7 mouse cellular contexts compared by ENCODE assay signal in the genomic region with DNA sequence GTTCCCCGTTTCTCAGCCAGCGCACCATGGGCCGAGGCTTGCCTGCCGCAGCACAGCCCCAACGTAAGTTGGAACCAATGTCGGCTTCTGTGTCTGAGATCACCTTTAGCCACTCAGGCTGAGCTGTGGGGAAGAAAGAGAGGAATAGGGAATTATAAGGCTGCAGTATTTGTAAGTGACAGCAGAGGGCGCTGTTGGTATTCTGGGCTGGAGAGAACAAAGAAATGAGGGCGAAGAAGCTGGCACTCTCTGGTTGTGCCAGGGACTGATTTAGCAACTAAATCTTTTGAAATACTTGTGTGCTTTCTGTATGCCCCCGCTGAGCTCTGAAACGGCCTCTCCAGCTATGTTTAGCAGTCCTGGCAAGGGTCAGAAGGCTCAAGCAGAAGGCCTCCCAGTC. TPM values are rescaled to one million over a fixed set of nuclear protein-coding genes. Genes with fewer than 3 reads are reported as not detected.
DNase-seq lines count a peak whose midpoint lies in the region; ATAC-seq and TF ChIP-seq lines count a peak whose summit lies in the region.

No protein-coding gene starts in this region.

- H3K27me3 ChIP-seq in MEL (ENCODE audit: control insufficient read depth in 1 of 2, insufficient read depth in 2 of 2, low read length in 2 of 2), result peaks cover 2 to 6% of the 10 kb centered on the region in 2 experiments; a peak in 3 of 4 replicates

- H3K9me3 ChIP-seq in MEL (replicated peaks; ENCODE audit: insufficient read depth, low read length), result no peaks in the 10 kb centered on the region

- no peak overlapping the region for H3K4me3 ChIP-seq in MEL (ENCODE audit: control insufficient read depth in 1 of 2, insufficient read depth in 1 of 2, low read depth in 2 of 2, low read length in 2 of 2)

- ATAC-seq in hematopoietic stem cell, adult 5-6 weeks (replicated peaks in 1 of 2; ENCODE audit: insufficient read depth in 1 of 2, low FRiP score in 2 of 2, low TSS enrichment in 1 of 2, low read depth in 1 of 2, poor library complexity in 2 of 2, severe bottlenecking in 2 of 2), result peak; percentile 46 to 68; a peak in 3 of 4 replicates
- 0 out of 2 replicates have a peak, but pooled peaks have one; percentile 27 for ATAC-seq in megakaryocyte-erythroid progenitor cell, adult 5-6 weeks (replicated peaks; ENCODE audit: low FRiP score, low TSS enrichment, poor library complexity, severe bottlenecking)

- peak; percentile 64 for DNase-seq in MEL (ENCODE audit: low read depth, low spot score)
- DNase-seq in adrenal gland, postnatal 10 days, result peak; percentile 86
- peak; percentile 67 for DNase-seq in embryo, embryonic 11.5 days (ENCODE audit: low read depth, low spot score)
- peak; percentile 88 to 89 for DNase-seq in layer of hippocampus, postnatal 10 days (ENCODE audit: low spot score in 2 of 2)
- DNase-seq in right cerebral cortex, adult 2 months (ENCODE audit: low spot score in 2 of 2), result peak; percentile 84 to 92

- TF ChIP-seq EP300 in MEL (IDR thresholded peaks at IDR 0.05; ENCODE audit: low read depth in 1 of 2, low read length in 2 of 2), result no peak

- TF ChIP-seq RAD21 in MEL (IDR thresholded peaks at IDR 0.05; ENCODE audit: low read depth, low read length), result peak; percentile 82

- H3K79me2 ChIP-seq in MEL (ENCODE audit: control insufficient read depth, insufficient read depth, low read length, poor library complexity), result no peaks in the 10 kb centered on the region

- H3K4me1 ChIP-seq in MEL (ENCODE audit: control insufficient read depth in 1 of 2, insufficient read depth in 2 of 2, low read length in 2 of 2), result no peaks in the 10 kb centered on the region

- no peak overlapping the region for H3K27ac ChIP-seq in MEL (ENCODE audit: control insufficient read depth, low read depth, low read length)

- TF ChIP-seq POLR2A in MEL (IDR thresholded peaks at IDR 0.05; ENCODE audit: control insufficient read depth in 1 of 2, insufficient read depth in 1 of 2, low read depth in 1 of 2, low read length in 2 of 2, poor library complexity in 1 of 2), result no peak

- no peaks in the 10 kb centered on the region for H3K36me3 ChIP-seq in MEL (ENCODE audit: control insufficient read depth in 1 of 2, insufficient read depth in 2 of 2, low read length in 2 of 2)

- H3K9ac ChIP-seq in MEL (ENCODE audit: control insufficient read depth, low read depth, low read length, poor library complexity, severe bottlenecking), result no peak overlapping the region

- TF ChIP-seq CTCF in MEL (IDR thresholded peaks at IDR 0.05 in 2 of 3, conservative IDR thresholded peaks at IDR 0.05 in 1 of 3; ENCODE audit: control insufficient read depth in 1 of 3, insufficient read depth in 1 of 3, low read depth in 2 of 3, low read length in 3 of 3, poor library complexity in 1 of 3, severe bottlenecking in 1 of 3), result peak; percentile 68 to 90 (median 86)

TF ChIP-seq in MEL, 35 proteins besides CTCF, POLR2A, EP300 and RAD21:
- TF ChIP-seq KAT2A (conservative IDR thresholded peaks at IDR 0.05; ENCODE audit: low read depth, low read length) (no peak), SMC3 (IDR thresholded peaks at IDR 0.05; ENCODE audit: low read depth, low read length) (peak; percentile 88), NELFE (IDR thresholded peaks at IDR 0.05; ENCODE audit: low read depth, low read length) (no peak), ZC3H11A (IDR thresholded peaks at IDR 0.05; ENCODE audit: low read depth, low read length) (peak; percentile 53), ZMIZ1 (IDR thresholded peaks at IDR 0.05; ENCODE audit: low read depth, low read length) (no peak), SIN3A (IDR thresholded peaks at IDR 0.05; ENCODE audit: low read length) (no peak)

RNA-seq across cellular contexts. Expression of a gene that starts 17.2 kb away (rescaled TPM):
- not detected in 2 replicates for total RNA-seq in MEL (2012; rRNA removed)
- polyA plus RNA-seq in MEL (2012; ENCODE audit: insufficient read depth in 1 of 2, insufficient read length in 2 of 2, low read depth in 1 of 2, low replicate concordance in 2 of 2, missing spikeins in 1 of 2), result not detected
- total RNA-seq in adrenal gland, postnatal 10 days (2021), result under 1 TPM; 0.42 to 0.58 TPM
- total RNA-seq in hematopoietic stem cell, adult 5-6 weeks (2017), result not detected in 2 replicates
- 10 to 100 TPM; 72.1 to 76.2 TPM for total RNA-seq in layer of hippocampus, postnatal 10 days (2021)
- not detected in 2 replicates for total RNA-seq in megakaryocyte-erythroid progenitor cell, adult 5-6 weeks (2014; fragmentation: Nextera tagmentation)
- not detected in 2 replicates for total RNA-seq in megakaryocyte-erythroid progenitor cell, adult 5-6 weeks (2017)

RNA-seq across cellular contexts. Expression of a gene that starts 19.8 kb away (rescaled TPM):
- 2.6 and 2.9 TPM in 2 replicates for total RNA-seq in MEL (2012; rRNA removed)
- 1 to 10 TPM in 1 of 2 experiments, not detected in 1; 5.4 TPM for polyA plus RNA-seq in MEL (2012; ENCODE audit: insufficient read depth in 1 of 2, insufficient read length in 2 of 2, low read depth in 1 of 2, low replicate concordance in 2 of 2, missing spikeins in 1 of 2)
- total RNA-seq in adrenal gland, postnatal 10 days (2021), result 1 to 10 TPM; 2.6 to 3.8 TPM
- total RNA-seq in hematopoietic stem cell, adult 5-6 weeks (2017), result 3.0 and 7.1 TPM in 2 replicates
- total RNA-seq in layer of hippocampus, postnatal 10 days (2021), result 1 to 10 TPM; 1.7 to 3.1 TPM
- 8.0 and 11.4 TPM in 2 replicates for total RNA-seq in megakaryocyte-erythroid progenitor cell, adult 5-6 weeks (2014; fragmentation: Nextera tagmentation)
- total RNA-seq in megakaryocyte-erythroid progenitor cell, adult 5-6 weeks (2017), result 2.3 and 7.4 TPM in 2 replicates

RNA-seq across cellular contexts. Expression of a gene that starts 48.7 kb away (rescaled TPM):
- 33.2 and 33.3 TPM in 2 replicates for total RNA-seq in MEL (2012; rRNA removed)
- polyA plus RNA-seq in MEL (2012; ENCODE audit: insufficient read depth in 1 of 2, insufficient read length in 2 of 2, low read depth in 1 of 2, low replicate concordance in 2 of 2, missing spikeins in 1 of 2), result 10 to 100 TPM in 1 of 2 experiments, not detected in 1; 43.5 TPM
- 10 to 100 TPM; 27.7 to 36.3 TPM for total RNA-seq in adrenal gland, postnatal 10 days (2021)
- total RNA-seq in hematopoietic stem cell, adult 5-6 weeks (2017), result 62.4 and 63.9 TPM in 2 replicates
- 10 to 100 TPM; 36.8 to 37.3 TPM for total RNA-seq in layer of hippocampus, postnatal 10 days (2021)
- total RNA-seq in megakaryocyte-erythroid progenitor cell, adult 5-6 weeks (2014; fragmentation: Nextera tagmentation), result 48.7 and 52.0 TPM in 2 replicates
- 81.3 and 83.9 TPM in 2 replicates for total RNA-seq in megakaryocyte-erythroid progenitor cell, adult 5-6 weeks (2017)

Comparison
In these comparisons a context has a peak if more than half of its experiments do, and no peak if none do; other contexts are left out.
1. RNA of a gene that starts 17.2 kb away (total RNA-seq): 72.1 to 76.2 TPM in layer of hippocampus, postnatal 10 days; 0.42 to 0.58 TPM in adrenal gland, postnatal 10 days, not detected in MEL, not detected in hematopoietic stem cell, adult 5-6 weeks and not detected in megakaryocyte-erythroid progenitor cell, adult 5-6 weeks; every median in the first group is over 10 times any median in the second.
2. Peak in every context shown above with its lines, with median percentiles within 50 percentile points of each other: DNase-seq.